Mouse (Mus musculus) retina, postnatal 7 days (tissue): Measurements from ENCODE around the gene Arhgef40.

ENCODE experiments used
- DNase-seq: peaks from one replicate; pipeline ENCODE4 v3.0.0-alpha.2; 2012; ENCODE audit warnings: low read depth, low spot score

Arhgef40 gene

DNA sequence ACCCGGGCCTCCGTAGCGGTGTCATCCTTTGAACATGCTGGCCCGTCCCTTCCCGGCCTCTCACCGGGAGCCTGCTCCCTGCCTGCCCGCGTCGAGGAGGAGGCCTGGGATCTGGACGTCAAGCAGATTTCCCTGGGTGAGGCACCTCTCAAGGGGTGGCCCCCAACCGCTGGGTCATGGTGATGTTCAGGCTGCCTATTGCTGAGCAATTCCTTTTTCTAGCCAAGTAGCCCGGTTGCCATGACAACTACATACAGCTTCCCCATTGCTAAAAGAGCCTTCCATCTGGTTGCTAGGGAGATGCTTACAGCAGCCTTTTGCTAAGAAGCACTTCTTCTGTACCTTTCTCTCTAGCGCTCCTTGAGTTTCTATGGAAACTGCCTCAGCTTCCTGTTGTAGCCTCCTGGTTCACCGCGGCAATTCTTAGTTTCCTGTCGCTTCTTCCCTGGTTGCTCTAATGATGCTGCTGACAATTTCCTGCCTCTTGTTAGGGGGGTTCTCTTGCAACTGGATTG is 19.5 kb downstream of the Arhgef40 start:
- DNase-seq = no peak

DNA sequence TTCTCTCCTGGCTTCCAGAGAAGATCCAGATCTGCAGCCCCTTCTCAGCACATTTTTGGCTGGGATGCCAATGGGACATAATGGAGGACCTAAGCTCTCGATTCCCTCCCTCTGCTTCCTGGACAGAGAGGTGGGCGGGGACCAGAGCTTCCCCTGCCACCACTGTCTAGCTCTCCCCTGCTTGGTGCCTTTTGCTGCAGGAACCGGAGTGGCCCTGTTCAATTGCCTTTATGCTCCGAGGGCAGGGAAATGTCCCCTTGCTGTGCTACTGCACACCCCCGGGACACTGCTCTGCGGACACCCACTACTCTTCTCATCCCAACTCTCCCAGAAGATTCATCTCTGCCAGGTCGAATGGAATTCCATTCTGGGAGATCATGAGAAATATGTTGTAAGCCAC is 20.6 kb downstream of the Arhgef40 start:
- DNase-seq = no peak

DNA sequence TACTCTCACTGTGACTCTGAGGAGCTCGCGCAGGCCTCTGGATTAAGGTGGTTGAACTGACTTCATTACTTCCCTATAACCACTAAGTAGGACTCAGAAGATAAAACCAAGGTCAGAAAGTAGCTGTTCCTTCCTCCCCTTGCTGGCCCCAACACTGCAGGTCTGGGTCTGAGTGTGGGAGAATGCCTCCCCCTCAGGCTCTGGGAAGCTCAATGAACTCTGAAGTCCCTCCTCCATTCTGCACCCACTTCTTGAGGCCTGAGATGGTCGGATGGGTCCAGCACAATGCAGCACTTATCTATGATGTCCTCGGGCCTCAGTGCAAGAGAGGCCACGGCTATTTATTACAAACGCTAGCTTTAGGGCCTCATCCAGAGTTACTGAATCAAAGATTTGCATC is 21.1 kb downstream of the Arhgef40 start:
- no peak for DNase-seq

DNA sequence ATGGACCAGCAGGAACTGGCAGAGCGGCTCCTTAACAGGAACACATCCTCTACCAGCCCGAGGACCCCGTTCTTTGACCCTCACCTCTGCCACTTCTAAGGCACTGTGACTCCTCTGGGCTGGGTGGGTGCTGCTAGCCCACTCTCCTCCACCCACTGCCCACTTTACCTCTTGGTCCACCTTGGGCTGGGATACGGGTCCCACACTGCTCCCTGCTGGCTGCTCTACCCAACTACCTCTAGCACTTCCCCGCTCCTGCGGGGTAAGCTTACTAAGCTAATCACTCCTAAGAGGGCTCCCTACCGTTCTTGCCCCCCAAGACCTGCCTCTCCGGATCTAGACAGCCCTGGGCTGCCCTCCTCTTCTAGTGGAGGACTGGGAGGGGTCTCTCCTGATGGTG is 21.7 kb downstream of the Arhgef40 start:
- DNase-seq = no peak

DNA sequence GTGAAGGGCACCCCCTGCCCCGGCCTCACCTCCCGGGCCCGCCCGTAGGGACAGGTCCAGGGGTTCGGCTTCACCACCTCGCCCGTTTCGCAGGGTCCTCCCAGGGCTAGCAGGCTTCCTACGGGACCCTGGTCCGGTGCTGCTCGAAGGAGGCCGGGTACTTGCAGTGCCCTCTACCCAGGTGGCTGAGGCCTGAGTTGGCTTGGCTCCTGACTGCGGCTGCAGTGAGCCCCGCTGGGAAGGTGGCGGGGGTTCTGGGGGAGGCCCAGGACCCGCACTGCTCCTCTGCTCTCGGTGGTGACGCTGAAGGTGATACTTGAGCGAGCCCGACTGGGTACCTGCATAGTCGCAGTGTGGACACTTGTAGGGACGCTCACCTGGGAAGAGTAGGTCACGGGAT is 22.3 kb downstream of the Arhgef40 start:
- no peak for DNase-seq

DNA sequence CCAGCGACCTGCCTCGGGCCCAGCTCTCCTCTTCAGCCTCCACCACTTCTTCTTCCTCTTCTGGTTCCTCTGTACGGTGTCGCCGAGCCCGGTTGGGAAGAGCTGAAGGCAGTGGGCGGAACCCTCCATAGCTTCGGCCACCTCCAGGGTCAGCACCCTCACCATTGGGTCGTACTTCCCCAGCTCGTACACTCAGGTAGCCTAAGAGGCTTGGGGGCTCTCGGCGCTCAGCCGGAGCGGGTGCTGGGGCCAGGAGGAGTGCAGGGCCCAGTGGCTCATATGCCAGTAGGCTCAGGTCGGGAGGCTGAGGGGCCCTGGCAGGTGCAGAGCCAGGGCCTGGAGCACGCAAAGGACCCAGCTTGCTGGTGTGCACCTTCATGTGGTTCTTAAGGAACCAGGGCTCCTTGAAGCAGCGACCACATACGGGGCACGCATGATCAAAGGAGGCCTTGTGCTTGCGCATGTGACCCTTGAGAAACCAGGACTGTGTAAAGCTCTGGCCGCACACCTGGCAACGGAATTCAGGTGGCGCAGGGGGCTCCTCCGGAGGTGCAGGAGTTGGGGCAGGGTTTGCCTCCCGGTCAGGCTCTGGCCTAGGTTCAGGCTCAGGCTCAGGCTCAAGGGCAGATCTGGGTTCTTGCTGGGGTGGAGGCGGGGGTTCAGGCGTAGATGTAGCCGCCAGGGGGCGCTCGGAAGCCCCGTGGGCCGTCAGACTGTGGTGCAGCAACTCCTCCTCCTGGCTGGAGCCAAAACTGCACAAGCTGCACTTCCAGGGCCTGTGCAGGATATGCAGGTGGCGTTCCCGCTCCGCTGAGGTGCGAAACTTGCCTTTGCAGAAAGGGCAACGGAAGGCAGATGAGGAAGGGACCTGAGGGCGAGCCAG is 24.0 kb downstream of the Arhgef40 start:
- DNase-seq = peak; percentile 83

DNA sequence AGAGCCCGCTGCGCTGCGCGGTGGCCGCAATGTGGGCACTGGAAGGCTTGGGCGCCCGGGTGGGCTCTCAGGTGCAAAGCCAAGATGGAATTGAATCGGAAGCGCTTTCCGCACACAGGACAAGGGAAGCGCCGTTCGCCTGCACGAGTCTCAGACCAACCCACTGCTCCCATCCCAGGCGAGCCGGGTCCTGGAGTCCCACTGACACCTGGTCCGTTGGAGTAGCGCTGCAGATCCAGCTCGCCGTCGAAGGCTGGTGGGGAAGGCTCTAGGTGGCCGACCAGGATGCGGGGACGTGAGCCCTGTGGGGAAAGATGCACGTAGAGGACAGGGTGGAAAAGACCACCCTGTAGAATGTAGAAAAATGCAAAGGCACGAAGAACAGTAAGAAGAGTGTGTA is 24.8 kb downstream of the Arhgef40 start:
- DNase-seq = no peak

DNA sequence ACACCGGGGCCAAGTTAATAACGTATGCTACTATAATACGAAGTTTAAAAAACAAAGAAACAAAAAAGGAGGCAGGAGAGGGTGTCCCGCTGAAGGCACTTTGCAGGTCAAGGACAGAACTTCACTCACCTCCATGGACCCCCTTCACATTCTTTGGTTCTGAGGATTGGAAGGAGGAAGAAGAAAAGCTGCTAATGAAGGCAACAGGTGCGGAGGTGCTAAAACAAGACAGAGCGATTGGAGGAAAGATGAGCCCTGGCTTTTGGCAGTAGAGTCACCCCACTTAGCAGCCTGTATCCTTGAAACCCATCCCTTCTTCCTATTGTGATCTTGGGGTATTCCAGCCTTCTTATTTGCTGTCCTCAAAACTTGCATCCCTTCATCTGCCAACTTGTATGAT is 25.3 kb downstream of the Arhgef40 start:
- DNase-seq = no peak

DNA sequence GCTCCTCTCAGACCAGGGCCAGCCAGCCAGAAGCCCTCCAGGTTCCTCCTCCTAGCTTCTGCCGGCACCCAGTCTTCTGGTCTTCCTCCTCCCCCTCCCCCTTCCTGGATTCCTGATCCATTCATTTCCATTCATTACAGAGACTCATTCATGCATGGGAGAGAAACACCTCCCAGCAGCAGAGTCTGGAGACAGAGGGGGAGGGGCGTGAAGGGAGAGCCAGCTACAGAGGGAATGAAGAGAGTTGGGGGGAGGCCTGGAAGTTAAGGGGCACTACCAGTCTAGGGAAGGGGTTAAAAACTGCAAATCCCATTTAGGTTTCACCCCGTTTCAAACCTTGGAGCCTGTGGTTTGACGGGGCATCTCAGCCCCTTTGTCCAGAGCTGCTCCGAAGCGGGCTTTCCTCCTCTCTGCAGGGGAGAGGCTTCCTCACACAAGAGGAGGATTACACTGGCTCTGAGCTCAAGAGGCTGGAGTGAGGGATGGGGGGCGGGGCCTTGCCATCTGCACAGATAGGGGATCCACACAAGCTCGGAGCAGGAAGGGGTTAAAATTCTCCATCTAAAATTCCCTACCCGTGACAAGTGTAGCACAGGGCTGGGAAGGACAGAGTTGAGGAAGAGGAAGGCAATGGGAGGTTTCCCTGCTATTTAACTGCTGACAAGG is 26.1 kb downstream of the Arhgef40 start:
- DNase-seq = peak; percentile 73

DNA sequence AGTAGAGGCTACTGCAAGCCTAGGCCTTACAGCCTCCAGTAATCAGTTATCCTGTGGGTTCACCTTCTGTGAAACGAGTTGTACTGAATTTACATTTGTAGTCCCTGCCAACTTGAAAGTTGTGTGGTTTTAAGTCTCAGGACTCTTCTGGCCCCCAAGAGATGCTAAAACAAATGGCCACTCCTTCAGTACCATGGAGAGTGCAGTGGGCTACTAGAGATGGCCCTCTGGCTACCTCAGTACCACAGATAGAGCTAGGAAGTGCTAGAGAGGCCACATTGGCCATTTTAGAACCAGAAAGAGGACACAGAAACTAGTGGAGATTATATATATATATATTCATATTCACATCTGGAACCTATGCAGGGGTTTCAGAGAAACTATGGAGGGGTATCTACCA is 27.2 kb downstream of the Arhgef40 start:
- DNase-seq = no peak

DNA sequence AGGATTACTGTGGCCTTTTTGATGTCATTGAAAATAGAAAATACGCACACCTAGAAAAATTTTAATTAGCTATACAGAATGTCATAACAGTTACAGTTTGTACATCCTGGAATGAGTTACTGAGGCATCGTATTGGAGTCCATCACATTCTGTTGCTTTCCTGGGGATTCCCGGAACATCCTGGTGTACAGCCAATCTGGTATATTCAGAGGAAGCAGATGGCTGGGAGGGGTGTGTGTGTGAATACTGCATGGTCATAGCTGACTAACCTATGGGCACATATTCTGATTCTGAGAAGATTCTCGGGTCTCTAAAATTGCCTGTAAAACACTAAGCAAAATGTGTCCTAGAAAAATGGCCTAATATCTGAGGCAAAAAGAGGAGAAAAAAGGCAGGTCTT is 27.6 kb downstream of the Arhgef40 start:
- no peak for DNase-seq

DNA sequence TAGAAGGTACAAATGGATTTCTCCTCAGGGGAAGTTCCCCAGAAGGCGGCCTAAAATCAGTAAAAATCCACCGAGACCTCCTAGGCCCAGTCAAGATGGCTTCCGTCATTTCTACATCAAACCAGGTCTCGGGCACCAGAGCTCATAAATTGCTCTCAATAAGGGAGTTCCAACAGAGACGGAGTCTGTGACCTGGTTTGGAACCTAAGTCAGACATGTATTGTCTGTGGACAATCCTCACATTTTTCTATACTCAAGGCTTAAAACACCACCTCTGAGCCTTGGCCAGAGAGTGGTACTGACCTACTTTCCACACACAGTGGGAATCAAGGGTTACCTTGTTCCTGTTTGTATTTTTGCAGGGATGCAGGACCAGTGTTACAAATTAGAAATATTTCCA is 28.0 kb downstream of the Arhgef40 start:
- DNase-seq = no peak

DNA sequence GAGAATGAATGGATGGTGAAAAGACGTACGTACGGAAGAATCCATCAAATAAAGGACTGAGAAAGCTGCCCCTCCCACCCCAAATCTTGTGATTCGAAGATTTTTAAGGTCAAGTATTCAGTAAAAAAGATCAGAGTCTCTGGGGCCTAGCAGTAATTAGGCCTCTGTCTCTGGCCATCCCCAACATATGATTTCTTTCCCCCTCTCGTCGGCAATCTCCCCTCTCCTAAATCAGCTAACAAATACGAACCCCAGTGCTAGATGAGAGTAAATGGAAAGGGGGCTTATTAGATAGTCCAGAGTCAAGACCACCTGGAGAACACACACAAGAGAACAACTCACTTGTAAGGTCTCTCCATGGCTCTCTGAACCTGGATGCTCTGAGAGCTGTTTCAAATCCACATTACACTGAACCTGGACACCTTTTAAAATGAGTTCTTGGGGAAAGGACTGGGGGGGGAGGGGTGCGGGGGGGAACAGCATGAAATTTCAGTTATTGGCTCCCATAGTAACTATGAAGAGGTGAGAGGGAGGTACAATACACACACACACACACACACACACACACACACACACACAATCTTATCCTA is 28.6 kb downstream of the Arhgef40 start:
- DNase-seq = no peak

DNA sequence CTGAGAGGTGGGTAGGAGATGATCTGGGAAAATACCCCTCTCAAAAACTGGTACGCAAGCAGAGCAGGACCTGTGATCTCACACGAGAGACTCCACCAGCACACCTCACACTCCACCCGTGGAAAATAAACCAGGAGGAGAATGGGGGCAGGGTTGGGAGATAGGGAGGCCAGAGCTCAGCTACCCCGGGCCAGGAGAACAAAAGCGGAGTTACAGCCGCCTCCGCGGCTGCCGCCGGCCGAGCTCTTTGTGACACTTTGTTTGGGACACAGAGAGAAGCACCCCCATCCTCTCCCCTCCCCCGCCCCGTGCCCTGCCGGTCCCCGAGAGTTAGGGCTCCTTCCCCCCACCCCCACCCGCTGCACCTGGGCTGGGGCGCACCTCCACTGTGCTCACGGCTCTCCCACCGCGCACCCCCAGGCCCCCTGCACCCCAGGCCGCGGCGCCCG is 29.3 kb downstream of the Arhgef40 start:
- no peak for DNase-seq

DNA sequence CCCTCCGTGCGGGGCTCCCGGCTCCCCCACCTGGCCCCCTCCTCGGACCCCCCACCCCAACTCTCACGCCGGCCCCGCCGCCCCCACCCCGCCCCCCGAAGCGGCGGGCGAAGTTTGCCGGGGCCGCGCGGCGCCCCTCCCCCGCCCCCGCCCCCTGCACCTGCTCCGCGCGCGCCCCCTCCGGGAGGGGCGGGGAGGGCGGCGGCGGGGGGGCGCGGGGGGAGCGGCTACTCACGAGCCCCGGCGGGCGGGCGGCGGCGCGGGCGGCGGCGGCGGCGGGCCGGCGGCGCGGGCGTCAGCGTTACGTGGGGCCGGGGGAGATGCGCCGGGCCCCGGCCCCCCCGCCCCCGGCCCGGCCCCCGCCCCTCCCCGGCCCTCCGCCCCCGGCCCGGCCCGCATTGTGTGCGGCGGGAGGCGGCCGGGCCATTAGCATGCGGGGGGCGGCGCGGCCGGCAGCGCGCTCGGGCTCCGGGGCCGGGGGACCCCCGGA is 29.8 kb downstream of the Arhgef40 start:
- no peak for DNase-seq

DNA sequence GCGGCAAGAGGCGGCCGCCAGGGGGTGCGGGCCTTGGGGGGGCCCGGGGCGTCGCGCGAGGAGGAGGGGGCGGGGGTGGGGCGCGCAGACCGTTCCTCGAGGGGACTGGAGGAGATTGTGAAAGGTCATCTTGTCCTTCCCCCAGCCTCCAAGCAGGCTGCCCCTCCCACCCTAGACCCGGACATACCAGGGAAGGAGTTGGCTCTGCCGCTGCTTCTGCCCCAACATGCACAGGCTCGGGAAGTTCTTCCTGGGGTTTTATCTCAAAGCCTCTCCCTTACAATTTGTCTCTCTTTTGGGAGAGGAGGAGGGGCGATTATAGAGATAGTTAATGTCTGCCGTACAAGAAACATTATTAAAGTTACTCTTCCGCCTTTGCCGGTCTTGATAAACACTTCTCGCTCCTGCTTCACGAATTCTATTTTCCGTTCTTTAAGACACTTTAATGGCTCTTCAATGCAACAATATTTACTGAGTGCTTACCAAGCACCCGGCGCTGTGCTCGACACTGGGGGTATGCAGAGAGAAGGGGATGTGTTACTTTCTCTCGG is 30.3 kb downstream of the Arhgef40 start:
- DNase-seq = no peak

DNA sequence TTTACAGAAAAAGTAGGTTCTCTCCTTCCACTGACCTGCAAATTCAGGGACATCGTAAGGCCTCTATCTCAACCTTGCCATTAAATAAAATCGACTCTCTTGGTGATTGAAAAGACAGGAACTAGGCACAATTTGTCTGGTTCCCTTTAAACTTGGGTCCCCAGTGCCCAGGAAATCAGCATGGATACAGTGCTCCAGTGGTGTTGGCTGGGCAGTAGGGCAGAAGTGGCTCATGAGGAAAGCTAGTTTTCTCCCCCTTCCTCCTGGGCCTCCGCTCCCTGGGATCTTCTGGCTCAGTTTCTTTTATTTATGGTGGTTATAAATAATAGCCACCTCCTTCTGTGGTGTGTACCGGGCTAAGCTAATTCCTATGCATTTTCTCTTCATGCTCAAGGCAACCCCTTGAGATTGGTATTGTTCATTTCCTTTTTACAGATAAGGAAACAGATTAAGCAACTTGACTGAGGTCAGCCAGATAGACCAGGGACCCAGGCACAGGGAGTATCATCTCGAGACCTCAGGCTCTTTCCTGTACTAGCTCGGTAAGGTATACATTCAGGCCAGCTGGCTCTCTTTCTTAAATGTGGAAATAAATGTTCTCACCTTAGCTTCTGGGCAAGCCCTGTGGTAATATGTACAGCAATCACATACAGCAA is 31.1 kb downstream of the Arhgef40 start, which contains the start of gene Tmem253:
Gene Tmem253, plus strand, starts transcription at position 214 of the 656 bp plus-strand sequence.
- DNase-seq = no peak

DNA sequence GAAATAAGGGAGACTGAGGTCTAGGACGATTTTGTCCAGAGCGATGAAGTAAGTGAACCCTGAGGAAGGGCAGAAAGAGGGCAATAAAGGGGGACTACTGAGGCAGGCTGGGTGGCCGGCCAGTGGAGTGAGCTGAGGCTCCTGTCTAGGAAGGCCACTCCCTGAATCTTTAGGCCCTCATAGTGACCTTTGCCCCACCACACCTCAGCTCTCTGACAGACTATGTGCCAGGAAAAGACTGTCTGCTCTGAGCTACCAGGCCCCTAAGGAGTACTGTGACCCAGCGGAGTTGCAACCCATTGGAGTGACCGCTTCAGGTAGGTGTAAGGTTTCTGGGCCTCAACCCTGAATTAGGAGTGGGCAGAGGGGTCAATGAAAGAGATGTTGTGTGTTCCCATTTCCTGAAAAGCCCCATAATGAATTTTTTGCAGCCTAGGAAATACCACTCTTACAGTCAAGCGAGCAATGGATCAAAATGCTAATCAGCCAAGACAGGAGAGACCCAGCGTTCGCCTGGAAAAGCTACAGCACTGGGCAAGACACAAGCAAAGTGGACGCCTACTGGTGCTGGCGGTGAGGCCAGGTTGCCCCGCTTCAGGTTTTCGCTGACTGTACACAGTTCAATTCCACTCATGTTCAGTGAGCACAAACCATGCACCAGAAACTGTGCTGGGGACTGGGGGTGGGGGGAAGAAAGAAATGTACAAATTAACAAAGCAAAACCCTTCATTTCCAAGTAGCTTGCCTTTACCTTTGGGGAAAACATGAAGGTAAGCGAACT is 32.3 kb downstream of the Arhgef40 start:
- DNase-seq = no peak

DNA sequence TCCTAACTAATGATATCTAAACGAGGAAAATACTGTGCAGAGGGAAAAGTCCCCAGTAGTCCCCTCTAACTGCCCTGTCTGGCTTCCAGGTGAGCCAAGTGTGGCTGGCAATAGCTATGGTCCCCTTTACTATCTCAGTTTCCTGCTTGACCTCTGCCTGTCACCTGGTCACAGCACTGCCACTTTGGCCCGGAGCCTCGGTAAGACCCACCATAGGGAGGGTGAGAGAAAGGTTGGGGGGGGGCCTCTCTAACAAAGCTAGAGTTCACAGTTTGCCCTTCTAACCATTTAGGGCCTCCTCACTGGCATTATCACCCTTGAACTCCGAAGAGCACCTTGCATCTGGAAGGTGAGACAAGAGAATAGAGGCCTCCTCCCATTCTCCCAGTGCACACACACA is 33.1 kb downstream of the Arhgef40 start:
- no peak for DNase-seq

DNA sequence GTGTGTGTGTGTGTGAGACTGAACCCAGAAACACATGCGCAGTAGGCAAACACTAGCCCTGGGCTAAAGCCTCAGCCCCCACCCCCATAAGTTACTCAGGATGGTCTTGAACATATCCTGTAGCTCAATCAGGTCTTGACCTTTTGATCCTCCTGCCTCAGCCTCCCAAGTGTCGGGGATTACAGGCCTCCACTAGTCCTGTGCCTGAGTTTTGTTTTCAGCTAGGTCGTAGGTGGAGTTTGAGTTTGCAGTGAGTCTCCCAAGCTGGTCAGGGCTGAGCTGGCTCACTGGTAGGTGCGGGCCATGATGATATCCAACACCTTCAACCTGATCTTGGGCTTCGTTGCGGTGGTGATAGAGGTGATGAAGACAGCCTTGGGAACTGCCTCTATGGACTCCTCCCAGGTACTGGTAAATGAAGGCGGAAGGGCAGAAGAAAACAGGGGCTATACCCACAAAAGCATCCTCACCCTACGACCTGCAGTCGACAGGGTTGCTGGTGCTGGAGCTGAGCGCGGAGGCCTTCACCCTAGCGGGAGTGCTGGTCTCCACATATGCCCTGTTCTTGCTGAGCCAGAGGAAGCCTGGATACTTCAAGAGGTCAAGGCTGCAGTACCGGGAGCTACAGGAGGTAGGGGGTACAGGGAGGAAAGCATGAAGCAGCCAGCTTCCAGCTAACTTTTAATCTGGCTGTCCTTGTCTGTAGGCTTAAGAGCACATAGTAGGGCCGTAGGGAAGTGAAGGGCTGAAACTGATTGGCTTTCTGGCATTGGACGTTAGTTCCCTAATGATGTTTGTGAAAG is 33.9 kb downstream of the Arhgef40 start:
- DNase-seq = no peak
